Mouse (Mus musculus) megakaryocyte progenitor cell, adult 5-6 weeks (primary cell): ENCODE data around the gene 2210011C24Rik. TPM values are rescaled to one million over a fixed set of nuclear protein-coding genes. Genes with fewer than 3 reads are reported as not detected.
A peak's percentile ranks its signal among the peaks of the same experiment; 100 is the strongest.
"Not testable (repeated sequence)": the region's sequence is repeated elsewhere in the genome, so short reads cannot be mapped to it uniquely, and the experiment has no call there.

ENCODE experiments used
- ATAC-seq: replicated peaks from 2 replicates; pipeline ENCODE4 v1.8.0; 2016; ENCODE audit warnings: mild to moderate bottlenecking, moderate TSS enrichment, inconsistent platforms; ENCODE audit not compliant: poor library complexity
- total RNA-seq, 2 experiments: library from RNA; stranded (forward) in 1 of 2; stranded (reverse) in 1 of 2; fragments of 157-497, 149-512 nt in 1 of 2; fragments of 200-1000 nt in 1 of 2; gene quantifications; 2 replicates each; pipeline versions ENCODE4 v1.2.3 to v1.2.4; 2015 to 2017

2210011C24Rik gene
- total RNA-seq, 2 experiments from 2014 or later: not detected

- no peak for ATAC-seq
These were observed 9.6 kb upstream of the 2210011C24Rik start for GRCm38 (mm10) chr8:84021569-84021968.

- no peak for ATAC-seq
These were observed 9.1 kb upstream of the 2210011C24Rik start, which contains the start of gene Palm3 for GRCm38 (mm10) chr8:84021096-84021495. Palm3 (plus strand) TSS chr8:84021471.

- 0 out of 2 replicates have a peak, but pooled peaks have one; percentile 16 for ATAC-seq
These were observed 7.8 kb upstream of the 2210011C24Rik start for GRCm38 (mm10) chr8:84019738-84020137.

GRCm38 (mm10) chr8:84015833-84016232 lies 3.9 kb upstream of the 2210011C24Rik start:
- no peak for ATAC-seq

- 0 out of 2 replicates have a peak, but pooled peaks have one; percentile 5 for ATAC-seq
These were observed 661 bp upstream of the 2210011C24Rik start for GRCm38 (mm10) chr8:84012499-84013165.

- peak; percentile 75 for ATAC-seq
These were observed 1.1 kb downstream of the 2210011C24Rik start for GRCm38 (mm10) chr8:84010625-84011611.

GRCm38 (mm10) chr8:84009876-84010275 lies 2.1 kb downstream of the 2210011C24Rik start:
- peak; percentile 80 for ATAC-seq

- ATAC-seq: no peak
These were observed 3.6 kb downstream of the 2210011C24Rik start for GRCm38 (mm10) chr8:84008362-84008761.

GRCm38 (mm10) chr8:84005502-84005901 lies 6.5 kb downstream of the 2210011C24Rik start:
- not testable (repeated sequence) for ATAC-seq

- peak; percentile 99 for ATAC-seq
These were observed 7.3 kb downstream of the 2210011C24Rik start for GRCm38 (mm10) chr8:84004533-84005201.

- no peak for ATAC-seq
These were observed 8.2 kb downstream of the 2210011C24Rik start for GRCm38 (mm10) chr8:84003612-84004246.

- no peak for ATAC-seq
These were observed 8.9 kb downstream of the 2210011C24Rik start for GRCm38 (mm10) chr8:84002957-84003611.

GRCm38 (mm10) chr8:84001281-84002000 lies 10.5 kb downstream of the 2210011C24Rik start, which contains the start of gene 1700067K01Rik:
1700067K01Rik (plus strand) TSS chr8:84001502.
- ATAC-seq: no peak

GRCm38 (mm10) chr8:83999825-84000224 lies 12.1 kb downstream of the 2210011C24Rik start:
- no peak for ATAC-seq

- ATAC-seq: no peak
These were observed 12.8 kb downstream of the 2210011C24Rik start for GRCm38 (mm10) chr8:83999057-83999705.

- ATAC-seq: peak; percentile 35
These were observed 13.5 kb downstream of the 2210011C24Rik start for GRCm38 (mm10) chr8:83998231-83999056.

GRCm38 (mm10) chr8:83997511-83998141 lies 14.3 kb downstream of the 2210011C24Rik start, which contains the start of gene Samd1:
Samd1 (plus strand) TSS chr8:83997672.
- no peak for ATAC-seq
